Mouse (Mus musculus) myocyte (in vitro differentiated cells): Measurements from ENCODE around the gene Foxp4.

ENCODE experiments used
- CEBPB ChIP-seq: IDR thresholded peaks from 2 replicates; pipeline ENCODE4 v1.6.1; 2011; ENCODE audit warnings: mild to moderate bottlenecking, moderate library complexity; ENCODE audit not compliant: poor library complexity, insufficient read depth, severe bottlenecking
- MAX ChIP-seq: IDR thresholded peaks from one replicate; pipeline ENCODE4 v1.6.1; 2011; ENCODE audit warnings: low read depth, mild to moderate bottlenecking, control low read depth
- MYOG ChIP-seq, 3 experiments: IDR thresholded peaks; one replicate each; pipeline ENCODE4 v1.6.1; 2011; ENCODE audit warnings: control low read depth in 2 of 3, low read depth in 2 of 3, mild to moderate bottlenecking in 2 of 3; ENCODE audit not compliant: insufficient read length in 2 of 3, control insufficient read depth in 1 of 3, insufficient read depth in 1 of 3
- POLR2A ChIP-seq: IDR thresholded peaks from one replicate; pipeline ENCODE4 v1.6.1; 2011; ENCODE audit warnings: low read depth, mild to moderate bottlenecking, control low read depth, moderate library complexity; ENCODE audit not compliant: insufficient read length
- POLR2AphosphoS2 ChIP-seq: IDR thresholded peaks from one replicate; pipeline ENCODE4 v1.6.1; 2011; ENCODE audit warnings: low read depth, control low read depth; ENCODE audit not compliant: insufficient read length
- TCF12 ChIP-seq: IDR thresholded peaks from one replicate; pipeline ENCODE4 v1.6.1; 2011; ENCODE audit warnings: mild to moderate bottlenecking, control low read depth; ENCODE audit not compliant: poor library complexity, insufficient read depth, severe bottlenecking
- TCF3 ChIP-seq: IDR thresholded peaks from one replicate; pipeline ENCODE4 v1.6.1; 2011; ENCODE audit warnings: low read depth, control low read depth; ENCODE audit not compliant: insufficient read length

GRCm38 (mm10) chr17:47917212-47917611, 7.2 kb downstream of the Foxp4 start:
- TF ChIP-seq TCF3 (no peak), MYOG (IDR thresholded peaks at IDR 0.05; ENCODE audit: control insufficient read depth in 1 of 3, insufficient read depth in 1 of 3, insufficient read length in 2 of 3, low read depth in 2 of 3) (no peak), CEBPB (no peak), POLR2A (no peak), MAX (no peak), POLR2AphosphoS2 (no peak), TCF12 (no peak)
